Mouse (Mus musculus) liver, embryonic 15.5 days (tissue): Measurements from ENCODE around the gene Wdr62. TPM values are rescaled to one million over a fixed set of nuclear protein-coding genes. Genes with fewer than 3 reads are reported as not detected.

ENCODE experiments used
- ATAC-seq: fragments of 200-750 bp; cut with Nextera tagmentation; 2 replicates; pipeline ENCODE4 v1.8.0; 2017; ENCODE audit warnings: moderate number of reproducible peaks, mild to moderate bottlenecking, moderate library complexity; ENCODE audit not compliant: insufficient read depth
- H3K27ac ChIP-seq: fragments of 300-500 bp; sonication (generic); replicated peaks from 2 replicates; pipeline ENCODE4 v1.5.1; 2015; ENCODE audit warnings: mild to moderate bottlenecking, inconsistent platforms
- H3K27me3 ChIP-seq: fragments of 300-500 bp; sonication (generic); 2 replicates; pipeline ENCODE4 v1.6.1; 2015; ENCODE audit warnings: mild to moderate bottlenecking, inconsistent platforms
- H3K36me3 ChIP-seq: fragments of 300-500 bp; sonication (generic); replicated peaks from 2 replicates; pipeline ENCODE4 v1.6.1; 2015; ENCODE audit warnings: moderate library complexity, mild to moderate bottlenecking, inconsistent platforms
- H3K4me1 ChIP-seq: fragments of 300-500 bp; sonication (generic); replicated peaks from 2 replicates; pipeline ENCODE4 v1.6.1; 2015; ENCODE audit warnings: inconsistent platforms
- H3K4me2 ChIP-seq: fragments of 300-500 bp; sonication (generic); 2 replicates; pipeline ENCODE4 v1.6.1; 2015; ENCODE audit warnings: moderate library complexity, mild to moderate bottlenecking, inconsistent platforms
- H3K4me3 ChIP-seq: fragments of 300-500 bp; sonication (generic); replicated peaks from 2 replicates; pipeline ENCODE4 v1.5.1; 2015; ENCODE audit warnings: mild to moderate bottlenecking, inconsistent platforms
- H3K9ac ChIP-seq: fragments of 300-500 bp; sonication (generic); 2 replicates; pipeline ENCODE4 v1.6.1; 2015; ENCODE audit warnings: moderate library complexity, mild to moderate bottlenecking, inconsistent platforms
- H3K9me3 ChIP-seq: fragments of 300-500 bp; sonication (generic); replicated peaks from 2 replicates; pipeline ENCODE4 v1.6.1; 2016; ENCODE audit warnings: inconsistent platforms
- WGBS: fragments of 180-500 bp; shearing (Covaris S2); methylation state at CpG from one replicate; pipeline ENCODE4 v1.1.7; 2015; ENCODE audit warnings: mixed read lengths; ENCODE audit not compliant: insufficient replicate concordance; 5-methylcytosine and 5-hydroxymethylcytosine counted together
- polyA plus RNA-seq: library from polyadenylated mRNA; unstranded; fragments of >200 nt; fragmentation: Nextera tagmentation; extraction: Ambion mirVana; gene quantifications from 2 replicates; pipeline ENCODE4 v1.2.1, GENCODE M21; 2015

Gene Wdr62
- polyA plus RNA-seq, 1 experiment from 2014 or later = 8.1 TPM

DNA sequence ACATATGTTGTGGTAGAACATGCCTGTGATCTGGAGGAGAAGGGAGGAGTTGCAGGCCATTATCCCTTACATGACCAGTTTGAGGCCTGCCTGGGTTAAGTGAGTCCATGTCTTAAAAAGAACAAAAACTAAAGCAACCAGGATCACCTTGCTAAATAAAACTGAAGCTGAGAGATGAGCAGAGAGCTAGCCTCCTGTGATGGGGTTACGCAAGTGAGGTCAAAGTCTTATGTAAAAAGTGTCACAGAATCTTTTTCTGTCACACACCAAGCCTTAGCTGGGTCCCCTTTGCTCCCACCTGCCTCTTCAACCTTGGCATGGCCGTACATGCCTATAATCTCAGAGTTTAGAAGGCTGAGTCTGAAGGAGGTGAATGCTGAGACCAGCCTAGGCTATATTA is 40.7 kb upstream of the Wdr62 start:
- H3K4me1 ChIP-seq = peaks cover 28% of the 10 kb centered on the region
- no peak overlapping the region for H3K27ac ChIP-seq
- no peak for ATAC-seq
- H3K4me3 ChIP-seq = peak overlapping the region; percentile 78
- WGBS = 75% methylated on average over 2 of the region's 2 CpGs
- 0 out of 2 replicates have a peak, but pooled peaks cover 4% of the 10 kb centered on the region for H3K27me3 ChIP-seq
- H3K4me2 ChIP-seq = peak overlapping the region; percentile 96
- no peaks in the 10 kb centered on the region for H3K9me3 ChIP-seq
- H3K36me3 ChIP-seq = no peaks in the 10 kb centered on the region
- H3K9ac ChIP-seq = no peak overlapping the region

DNA sequence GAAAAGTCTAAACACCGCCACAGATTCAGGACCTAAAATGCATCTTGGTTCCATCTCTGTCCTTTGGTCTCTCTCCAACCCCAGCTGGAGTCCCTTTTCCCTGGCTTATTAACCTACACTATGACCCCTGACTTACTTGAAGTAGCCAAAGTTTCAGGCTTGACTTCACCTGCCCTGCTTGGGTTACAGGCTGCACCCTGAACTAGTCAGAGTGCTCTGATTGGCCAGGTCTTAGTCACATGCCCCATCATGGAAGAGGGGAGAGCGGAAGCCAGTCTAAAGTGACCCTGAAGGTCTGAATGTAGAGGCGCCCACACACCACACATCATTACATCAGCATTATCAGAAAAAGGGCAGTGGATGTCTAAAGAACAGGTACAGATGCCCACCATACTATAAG is 37.9 kb upstream of the Wdr62 start:
- no peak for ATAC-seq
- no peak overlapping the region for H3K4me3 ChIP-seq
- H3K27ac ChIP-seq = no peak overlapping the region
- H3K4me1 ChIP-seq = peaks cover 40% of the 10 kb centered on the region
- H3K27me3 ChIP-seq = no peaks in the 10 kb centered on the region
- WGBS = 73% methylated on average over 3 of the region's 3 CpGs
- no peak overlapping the region for H3K4me2 ChIP-seq
- no peak overlapping the region for H3K9ac ChIP-seq
- H3K36me3 ChIP-seq = no peaks in the 10 kb centered on the region
- no peaks in the 10 kb centered on the region for H3K9me3 ChIP-seq

- H3K27me3 ChIP-seq = no peaks in the 10 kb centered on the region
- no peaks in the 10 kb centered on the region for H3K9me3 ChIP-seq
- peak overlapping the region; percentile 47 for H3K4me2 ChIP-seq
- ATAC-seq = no peak
- no peak overlapping the region for H3K27ac ChIP-seq
- H3K36me3 ChIP-seq = 0 out of 2 replicates have a peak, but pooled peaks cover 3% of the 10 kb centered on the region
- H3K4me3 ChIP-seq = peak overlapping the region; percentile 30
- peaks cover 20% of the 10 kb centered on the region for H3K4me1 ChIP-seq
- no peak overlapping the region for H3K9ac ChIP-seq
- 50% methylated on average over 13 of the region's 13 CpGs for WGBS
Observed at GRCm38 (mm10) chr7:30315559-30316529, 35.6 kb upstream of the Wdr62 start.

DNA sequence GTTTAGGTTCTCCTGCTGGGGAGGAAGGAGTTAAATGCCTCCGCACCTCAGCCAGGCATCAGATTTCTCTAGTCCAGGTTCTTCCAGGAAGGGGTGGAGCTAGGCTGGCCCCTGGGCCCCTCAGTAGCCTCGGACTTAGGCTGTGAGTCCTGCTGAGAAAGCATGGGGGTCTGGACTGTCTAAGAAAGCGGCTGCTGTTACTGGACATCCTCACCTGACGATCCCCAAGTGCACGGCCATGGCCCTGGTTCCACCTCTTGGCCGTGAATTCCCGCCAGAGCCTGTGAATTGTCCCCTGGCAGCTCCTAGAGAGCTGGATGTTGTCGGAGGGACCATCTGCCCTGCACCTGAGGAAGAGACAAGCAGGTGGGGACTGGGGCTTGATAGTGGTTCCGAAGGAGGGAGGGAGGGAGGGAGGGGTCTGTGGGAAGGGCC is 34.5 kb upstream of the Wdr62 start, which contains the start of gene Syne4:
Gene Syne4 (plus strand): TSS at position 87 of the 435 bp plus-strand sequence.
- ATAC-seq = 0 out of 2 replicates have a peak, but pooled peaks have one; percentile 30
- H3K9ac ChIP-seq = peak within 1 kb of the TSS; percentile 11; the same call in 1 of the 2 replicates
- 9% methylated on average over 9 of the region's 9 CpGs for WGBS

DNA sequence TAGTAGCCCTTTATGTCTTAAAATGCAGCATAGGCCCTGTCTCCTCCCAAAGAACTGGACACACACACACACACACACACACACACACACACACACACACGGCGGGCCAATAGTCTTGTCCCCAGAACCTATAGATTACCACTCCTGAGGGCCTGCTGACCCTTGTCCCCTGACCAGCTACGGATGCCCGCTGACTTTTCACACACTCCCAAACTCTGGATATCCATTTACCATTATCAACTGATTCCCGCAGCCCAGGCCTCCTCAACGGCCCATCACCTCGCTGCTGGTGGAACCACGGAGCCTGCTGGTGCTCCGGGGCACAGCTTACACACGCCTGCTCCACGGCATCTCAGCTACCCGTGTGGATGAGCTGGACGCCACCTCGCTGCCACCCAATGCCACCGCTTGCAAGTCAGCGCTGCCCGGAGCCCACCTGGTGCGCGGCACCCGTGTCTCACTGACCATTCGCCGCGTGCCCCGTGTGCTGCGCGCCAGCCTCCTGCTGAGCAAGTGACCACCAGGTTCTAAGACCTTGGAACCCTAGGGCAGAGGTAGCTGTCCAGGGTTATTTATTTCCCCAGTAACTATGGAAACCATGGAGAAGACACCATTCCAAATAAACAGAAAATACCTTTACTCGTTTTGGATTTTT is 33.6 kb upstream of the Wdr62 start:
- H3K27ac ChIP-seq = no peak overlapping the region; the same call in 1 of the 2 replicates
- no peaks in the 10 kb centered on the region for H3K9me3 ChIP-seq
- H3K9ac ChIP-seq = no peak overlapping the region
- H3K36me3 ChIP-seq = 0 out of 2 replicates have a peak, but pooled peaks cover 3% of the 10 kb centered on the region
- ATAC-seq = peak; percentile 20; the same call in 1 of the 2 replicates
- peak overlapping the region; percentile 46 for H3K4me3 ChIP-seq
- H3K4me2 ChIP-seq = peak overlapping the region; percentile 47
- WGBS = 60% methylated on average over 27 of the region's 27 CpGs
- peaks cover 25% of the 10 kb centered on the region for H3K4me1 ChIP-seq
- no peaks in the 10 kb centered on the region for H3K27me3 ChIP-seq

More for the DNA sequence above, 34.5 kb upstream of the Wdr62 start, which contains the start of gene Syne4:
- Histone ChIP-seq H3K9me3 (no peaks in the 10 kb centered on the region), H3K4me3 (peak within 1 kb of the TSS; percentile 46), H3K4me2 (peak within 1 kb of the TSS; percentile 47), H3K4me1 (peaks cover 16% of the 10 kb centered on the region), H3K36me3 (0 out of 2 replicates have a peak, but pooled peaks cover 3% of the 10 kb centered on the region), H3K27ac (no peak within 1 kb of the TSS; the same call in 1 of the 2 replicates), H3K27me3 (no peaks in the 10 kb centered on the region)

DNA sequence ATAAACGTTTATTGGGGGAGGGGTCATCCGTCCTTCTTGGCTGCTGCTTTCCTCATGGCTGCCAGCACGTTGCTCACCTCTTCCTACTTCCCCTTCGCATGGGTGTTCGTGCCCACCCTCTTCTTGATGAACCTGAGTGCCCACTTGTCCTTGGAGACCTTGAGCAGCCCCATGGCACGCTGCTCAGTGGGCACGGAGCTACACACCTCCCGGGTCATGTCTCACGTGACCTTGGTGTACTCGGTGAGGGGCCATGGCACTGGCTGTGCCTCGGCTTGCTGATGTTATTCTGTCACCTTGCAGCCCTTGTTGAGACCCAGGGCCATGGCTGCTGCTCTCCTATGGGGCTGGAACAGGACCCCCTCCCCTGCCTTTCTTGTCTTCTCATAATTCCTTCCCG is 29.9 kb upstream of the Wdr62 start:
- H3K4me1 ChIP-seq = peaks cover 28% of the 10 kb centered on the region
- H3K4me2 ChIP-seq = no peak overlapping the region
- no peak overlapping the region for H3K4me3 ChIP-seq
- no peaks in the 10 kb centered on the region for H3K9me3 ChIP-seq
- no peak for ATAC-seq
- no peaks in the 10 kb centered on the region for H3K27me3 ChIP-seq
- H3K36me3 ChIP-seq = 0 out of 2 replicates have a peak, but pooled peaks cover 3% of the 10 kb centered on the region
- no peak overlapping the region for H3K9ac ChIP-seq
- WGBS = 68% methylated on average over 12 of the region's 12 CpGs
- H3K27ac ChIP-seq = no peak overlapping the region

DNA sequence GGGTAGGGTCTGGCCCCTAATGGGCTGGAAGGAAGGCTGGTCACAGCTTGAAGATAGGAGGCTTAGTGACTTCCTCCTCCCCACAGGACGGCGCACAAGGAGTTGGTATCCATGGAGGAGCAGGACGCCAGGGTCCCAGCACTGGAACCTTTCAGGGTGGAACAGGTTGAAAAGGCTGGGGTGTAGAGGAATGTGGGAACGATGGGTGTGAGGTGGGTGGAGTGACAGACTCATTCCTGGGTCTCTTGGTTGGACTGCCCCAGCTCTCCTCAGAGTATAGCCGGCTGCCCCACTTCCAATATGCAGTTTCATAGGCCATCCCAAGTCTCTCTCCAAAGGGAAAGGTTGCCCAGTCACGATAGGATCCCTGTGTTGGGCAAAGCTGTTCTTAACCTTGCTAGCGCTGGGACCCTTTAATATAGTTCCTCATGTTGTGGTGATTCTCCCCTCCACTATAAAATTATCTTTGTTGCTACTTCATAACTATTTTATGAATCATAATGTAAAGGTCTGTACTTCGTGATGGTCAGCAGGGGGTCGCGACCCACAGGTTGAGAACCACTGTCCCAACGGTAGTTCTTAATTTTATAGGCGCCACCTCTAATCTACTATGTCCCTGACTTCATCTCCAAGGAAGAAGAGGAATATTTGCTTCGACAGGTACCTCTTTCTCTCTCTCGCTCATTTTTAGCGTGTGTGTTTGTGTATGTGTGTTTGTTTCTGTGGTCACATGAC is 29.3 kb upstream of the Wdr62 start:
- H3K9ac ChIP-seq = peak overlapping the region; percentile 48; the same call in 1 of the 2 replicates
- 0 out of 2 replicates have a peak, but pooled peaks cover 3% of the 10 kb centered on the region for H3K36me3 ChIP-seq
- H3K27me3 ChIP-seq = no peaks in the 10 kb centered on the region
- H3K4me2 ChIP-seq = peak overlapping the region; percentile 86
- ATAC-seq = no peak
- no peaks in the 10 kb centered on the region for H3K9me3 ChIP-seq
- H3K4me3 ChIP-seq = peak overlapping the region; percentile 64
- 51% methylated on average over 15 of the region's 15 CpGs for WGBS
- H3K27ac ChIP-seq = no peak overlapping the region
- H3K4me1 ChIP-seq = peaks cover 24% of the 10 kb centered on the region

GRCm38 (mm10) chr7:30308076-30309005 is 28.1 kb upstream of the Wdr62 start, which contains the start of gene Alkbh6:
Gene Alkbh6, plus strand, starts transcription at chr7:30308717.
- 6% methylated on average over 27 of the region's 27 CpGs for WGBS
- Histone ChIP-seq H3K4me3 (peak within 1 kb of the TSS; percentile 64), H3K27me3 (no peaks in the 10 kb centered on the region), H3K36me3 (0 out of 2 replicates have a peak, but pooled peaks cover 3% of the 10 kb centered on the region), H3K9ac (peak within 1 kb of the TSS; percentile 48; the same call in 1 of the 2 replicates), H3K4me1 (peaks cover 22% of the 10 kb centered on the region), H3K27ac (peak within 1 kb of the TSS; percentile 19; the same call in 1 of the 2 replicates), H3K4me2 (peak within 1 kb of the TSS; percentile 86), H3K9me3 (no peaks in the 10 kb centered on the region)
- ATAC-seq = peak; percentile 98

GRCm38 (mm10) chr7:30306083-30306779 is 26.0 kb upstream of the Wdr62 start:
- Histone ChIP-seq H3K9ac (no peak overlapping the region), H3K4me2 (no peak overlapping the region), H3K36me3 (no peaks in the 10 kb centered on the region), H3K4me3 (no peak overlapping the region), H3K4me1 (peaks cover 22% of the 10 kb centered on the region), H3K27ac (no peak overlapping the region), H3K9me3 (no peaks in the 10 kb centered on the region), H3K27me3 (no peaks in the 10 kb centered on the region)
- WGBS = 84% methylated on average over 16 of the region's 16 CpGs
- ATAC-seq = no peak
